Mouse (Mus musculus): ENCODE measurements around the gene Mael.

DNA sequence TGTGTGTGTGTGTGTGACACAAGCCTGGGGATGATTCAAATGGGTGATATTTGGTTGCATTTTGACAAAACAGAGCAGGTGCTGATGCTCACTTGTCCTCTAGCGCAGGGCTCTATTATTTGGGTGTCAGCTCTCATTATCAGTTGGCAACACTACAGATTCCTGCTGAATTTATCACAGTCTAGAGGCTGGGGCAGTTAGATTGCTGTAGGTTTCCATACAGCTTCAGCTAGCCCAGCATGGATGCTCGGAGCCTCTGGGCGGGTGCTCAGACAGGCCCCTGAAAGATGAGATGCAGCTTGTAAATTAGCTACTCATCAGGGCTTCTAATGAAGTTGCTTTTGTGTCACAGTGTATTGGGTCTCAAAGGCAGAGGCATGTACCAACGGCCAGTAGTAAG is 71.1 kb downstream of the Mael start:
- no peak for TF ChIP-seq CTCF (IDR thresholded peaks at IDR 0.05; ENCODE audit: extremely low read depth, insufficient read length, insufficient replicate concordance, low read depth, low read length)
- no peak for TF ChIP-seq POLR2A (IDR thresholded peaks at IDR 0.05; ENCODE audit: low read depth, low read length)

Data from small intestine, adult 2 months (tissue).